Mouse (Mus musculus) C2C12 (cell line): Measurements from ENCODE around the gene Zfp618. TPM values are rescaled to one million over a fixed set of nuclear protein-coding genes. Genes with fewer than 3 reads are reported as not detected.

Experiments used
- H3K27me3 ChIP-seq: one replicate; pipeline ENCODE4 v1.6.1; 2011; ENCODE audit not compliant: control insufficient read depth, insufficient read depth, insufficient read length
- H3K36me3 ChIP-seq: one replicate; pipeline ENCODE4 v1.6.1; 2011; ENCODE audit not compliant: control insufficient read depth, insufficient read depth
- H3K4me3 ChIP-seq: one replicate; pipeline ENCODE4 v1.5.1; 2011; ENCODE audit warnings: mild to moderate bottlenecking, control low read depth; ENCODE audit not compliant: poor library complexity, insufficient read depth, severe bottlenecking
- H3K79me2 ChIP-seq: one replicate; pipeline ENCODE4 v1.6.1; 2011; ENCODE audit not compliant: control insufficient read depth, insufficient read depth
- H3K79me3 ChIP-seq: one replicate; pipeline ENCODE4 v1.6.1; 2011; ENCODE audit warnings: low read depth, control low read depth
- H3ac ChIP-seq: one replicate; pipeline ENCODE3; 2011; ENCODE audit warnings: low read depth; ENCODE audit not compliant: control insufficient read depth, insufficient read length
- CEBPB ChIP-seq: IDR thresholded peaks from one replicate; pipeline ENCODE4 v1.6.1; 2011; ENCODE audit warnings: low read depth, mild to moderate bottlenecking, control low read depth, moderate library complexity
- CTCF ChIP-seq: IDR thresholded peaks from one replicate; pipeline ENCODE4 v1.5.1; 2011; ENCODE audit not compliant: control insufficient read depth, insufficient read depth, insufficient read length
- FOSL1 ChIP-seq: IDR thresholded peaks from one replicate; pipeline ENCODE4 v1.8.0; 2011; ENCODE audit warnings: mild to moderate bottlenecking, low read length; ENCODE audit not compliant: poor library complexity, insufficient read depth, severe bottlenecking
- MAX ChIP-seq: IDR thresholded peaks from one replicate; pipeline ENCODE4 v1.6.1; 2011; ENCODE audit warnings: mild to moderate bottlenecking, control low read depth
- MYOD1 ChIP-seq: IDR thresholded peaks from one replicate; pipeline ENCODE4 v1.6.1; 2011; ENCODE audit warnings: low read depth; ENCODE audit not compliant: control insufficient read depth, insufficient read length
- MYOG ChIP-seq: IDR thresholded peaks from one replicate; pipeline ENCODE4 v1.6.1; 2011; ENCODE audit not compliant: control insufficient read depth, insufficient read length; ENCODE audit errors: extremely low read depth
- USF1 ChIP-seq: IDR thresholded peaks from one replicate; pipeline ENCODE4 v1.6.1; 2011; ENCODE audit warnings: low read depth, mild to moderate bottlenecking, control low read depth, moderate library complexity
- polyA plus RNA-seq: library from polyadenylated mRNA; unstranded; fragments of >200 nt; fragmentation: generic; extraction: Trizol; gene quantifications from one replicate; pipeline ENCODE4 v1.2.1, GENCODE M21; 2012; ENCODE audit warnings: missing spikeins

Gene Zfp618
- polyA plus RNA-seq, 1 experiment, result 0.01 TPM

- H3K79me2 ChIP-seq, result no peaks in the 10 kb centered on the region
- TF ChIP-seq MYOD1, result no peak
- TF ChIP-seq MAX, result no peak
- TF ChIP-seq CEBPB, result no peak
- no peak for TF ChIP-seq USF1
- peaks cover 8% of the 10 kb centered on the region for H3K27me3 ChIP-seq
- no peaks in the 10 kb centered on the region for H3K36me3 ChIP-seq
- no peaks in the 10 kb centered on the region for H3K79me3 ChIP-seq
- H3ac ChIP-seq, result no peak overlapping the region
- no peak overlapping the region for H3K4me3 ChIP-seq
Observed at GRCm38 (mm10) chr4:63035991-63036390, 70.6 kb downstream of the Zfp618 start.

- H3K79me3 ChIP-seq, result no peaks in the 10 kb centered on the region
- no peak overlapping the region for H3ac ChIP-seq
- H3K79me2 ChIP-seq, result no peaks in the 10 kb centered on the region
- H3K27me3 ChIP-seq, result peaks cover 8% of the 10 kb centered on the region
- no peak for TF ChIP-seq CTCF
- no peak for TF ChIP-seq MYOD1
- TF ChIP-seq USF1, result no peak
- TF ChIP-seq CEBPB, result no peak
- TF ChIP-seq MAX, result no peak
- no peak for TF ChIP-seq FOSL1
- TF ChIP-seq MYOG, result no peak
- H3K4me3 ChIP-seq, result no peak overlapping the region
- no peaks in the 10 kb centered on the region for H3K36me3 ChIP-seq
Observed at GRCm38 (mm10) chr4:63036790-63037189, 71.4 kb downstream of the Zfp618 start.

GRCm38 (mm10) chr4:63037555-63037954 lies 72.2 kb downstream of the Zfp618 start:
- Histone ChIP-seq H3K36me3 (no peaks in the 10 kb centered on the region), H3K27me3 (peaks cover 8% of the 10 kb centered on the region)
- TF ChIP-seq FOSL1, result no peak
- TF ChIP-seq MYOD1, result no peak
- TF ChIP-seq CTCF, result no peak
- no peak for TF ChIP-seq CEBPB
- no peak for TF ChIP-seq USF1
- TF ChIP-seq MAX, result no peak
- no peak for TF ChIP-seq MYOG

GRCm38 (mm10) chr4:63038265-63038664 lies 72.9 kb downstream of the Zfp618 start:
- H3K79me3 ChIP-seq, result no peaks in the 10 kb centered on the region
- no peaks in the 10 kb centered on the region for H3K36me3 ChIP-seq
- H3K4me3 ChIP-seq, result no peak overlapping the region
- H3K27me3 ChIP-seq, result peaks cover 8% of the 10 kb centered on the region
- H3K79me2 ChIP-seq, result no peaks in the 10 kb centered on the region
- TF ChIP-seq USF1 (no peak), CTCF (no peak), MAX (no peak), CEBPB (no peak), FOSL1 (no peak)
- no peak overlapping the region for H3ac ChIP-seq

More at GRCm38 (mm10) chr4:63037555-63037954, 72.2 kb downstream of the Zfp618 start:
- H3K79me2 ChIP-seq, result no peaks in the 10 kb centered on the region
- H3ac ChIP-seq, result no peak overlapping the region
- no peak overlapping the region for H3K4me3 ChIP-seq
- no peaks in the 10 kb centered on the region for H3K79me3 ChIP-seq

GRCm38 (mm10) chr4:63038937-63039336 lies 73.6 kb downstream of the Zfp618 start:
- Histone ChIP-seq H3K79me2 (no peaks in the 10 kb centered on the region), H3K36me3 (no peaks in the 10 kb centered on the region), H3K79me3 (no peaks in the 10 kb centered on the region), H3ac (no peak overlapping the region), H3K27me3 (peaks cover 8% of the 10 kb centered on the region), H3K4me3 (no peak overlapping the region)
- TF ChIP-seq MAX (no peak), MYOG (no peak), CEBPB (no peak), FOSL1 (no peak), CTCF (no peak), USF1 (no peak), MYOD1 (no peak)

GRCm38 (mm10) chr4:63048606-63049005 lies 83.2 kb downstream of the Zfp618 start:
- Histone ChIP-seq H3ac (no peak overlapping the region), H3K27me3 (no peaks in the 10 kb centered on the region), H3K4me3 (no peak overlapping the region), H3K79me3 (no peaks in the 10 kb centered on the region), H3K79me2 (no peaks in the 10 kb centered on the region), H3K36me3 (no peaks in the 10 kb centered on the region)
- TF ChIP-seq MYOG, result no peak
- no peak for TF ChIP-seq FOSL1
- TF ChIP-seq MYOD1, result no peak
- TF ChIP-seq CEBPB, result no peak
- no peak for TF ChIP-seq MAX
- no peak for TF ChIP-seq CTCF
- TF ChIP-seq USF1, result no peak
